Mouse (Mus musculus) monocyte, adult 59 days (primary cell): ENCODE measurements around the gene Fgfbp3. TPM values are rescaled to one million over a fixed set of nuclear protein-coding genes. Genes with fewer than 3 reads are reported as not detected.

ENCODE experiments used
- total RNA-seq, 2 experiments: library from RNA; stranded (reverse); gene quantifications; one replicate each; pipeline ENCODE4 v1.2.4; 2023

The Fgfbp3 gene
- total RNA-seq: under 1 TPM in 1 of 2 experiments, not detected in 1; 0.26 TPM

GRCm38 (mm10) chr19:36919466-36919865 lies at the start of gene Fgfbp3:
Gene Fgfbp3 (minus strand): TSS chr19:36919615.

GRCm38 (mm10) chr19:36925671-36926552 lies 6.5 kb upstream of the Fgfbp3 start, which contains the start of gene Btaf1:
Gene Btaf1 (plus strand): TSS chr19:36926079.

Other genes with a start within 250 kb of the Fgfbp3 start
- gene Ppp1r3c, start 183.0 kb downstream of the Fgfbp3 start, total RNA-seq: not detected
- gene Tnks2, start 85.4 kb downstream of the Fgfbp3 start, total RNA-seq: 100 to 1,000 TPM; 106 to 144 TPM
- gene Btaf1, start 6.5 kb upstream of the Fgfbp3 start, total RNA-seq: 10 to 100 TPM; 44.3 to 46.2 TPM